Comparison of ENCODE assay signal across 22 mouse cellular contexts in the genomic region with DNA sequence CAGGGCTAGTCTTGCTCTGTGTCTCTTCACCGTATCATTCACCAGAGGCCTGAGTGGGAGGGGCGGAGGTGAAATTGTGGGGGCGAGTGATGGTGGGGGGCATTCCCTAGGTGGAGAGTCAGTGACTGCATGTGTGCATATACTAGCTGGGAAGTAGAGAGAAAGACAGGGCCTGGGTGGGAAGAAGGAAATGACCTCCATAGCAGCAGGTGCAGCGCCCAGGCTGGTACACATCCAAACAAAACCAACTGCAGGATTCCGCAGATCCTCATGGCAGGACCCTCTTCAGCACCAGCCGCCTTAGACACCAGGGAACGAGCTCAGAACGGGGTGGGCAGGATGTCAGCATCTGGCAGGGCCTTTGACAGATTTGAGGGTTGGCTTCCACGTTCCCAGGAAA. TPM values are rescaled to one million over a fixed set of nuclear protein-coding genes. Genes with fewer than 3 reads are reported as not detected.
DNase-seq lines count a peak whose midpoint lies in the region; ATAC-seq and TF ChIP-seq lines count a peak whose summit lies in the region.
"Had no signal": no experiment of that assay in that cellular context is flagged by ENCODE, and none has a peak within 500 bp of the region (broad histone marks: within the 10 kb centered on the region; RNA-seq: fewer than 3 reads in every experiment).

No protein-coding gene starts in this region.

- peak; percentile 13 for ATAC-seq in hindbrain, embryonic 11.5 days (ENCODE audit: low FRiP score)
- ATAC-seq in hindbrain, embryonic 13.5 days (ENCODE audit: low FRiP score), result no peak
- ATAC-seq in midbrain, embryonic 12.5 days (ENCODE audit: low FRiP score, low read depth), result peak; percentile 18; the same call in 1 of the 2 replicates
- no peak for ATAC-seq in midbrain, embryonic 16.5 days
- ATAC-seq: CD4-positive, CD25-positive, alpha-beta regulatory T cell, adult 4 months; forebrain, embryonic 16.5 days; hindbrain, embryonic 16.5 days had no signal

- no peak overlapping the region for H3K9ac ChIP-seq in hindbrain, embryonic 11.5 days (ENCODE audit: low read depth, low read length)
- no peak overlapping the region for H3K9ac ChIP-seq in hindbrain, embryonic 13.5 days
- H3K9ac ChIP-seq in midbrain, embryonic 12.5 days (replicated peaks), result no peak overlapping the region
- H3K9ac ChIP-seq in midbrain, embryonic 16.5 days (ENCODE audit: low read depth, low read length), result no peak overlapping the region
- H3K9ac ChIP-seq: embryonic facial prominence, embryonic 13.5 days; forebrain, embryonic 12.5 days had no signal

- no peak overlapping the region for H3K4me2 ChIP-seq in hindbrain, embryonic 11.5 days (replicated peaks; ENCODE audit: low read depth, low read length)
- no peak overlapping the region for H3K4me2 ChIP-seq in hindbrain, embryonic 13.5 days
- H3K4me2 ChIP-seq in midbrain, embryonic 12.5 days (replicated peaks), result no peak overlapping the region
- H3K4me2 ChIP-seq in midbrain, embryonic 16.5 days (ENCODE audit: low read length), result no peak overlapping the region
- H3K4me2 ChIP-seq: embryonic facial prominence, embryonic 13.5 days; forebrain, embryonic 12.5 days had no signal

- peaks cover 3% of the 10 kb centered on the region for H3K36me3 ChIP-seq in heart, embryonic 10.5 days
- no peaks in the 10 kb centered on the region for H3K36me3 ChIP-seq in hindbrain, embryonic 11.5 days (ENCODE audit: control insufficient read depth, insufficient read depth, low read length)
- peaks cover 2% of the 10 kb centered on the region; the same call in 1 of the 2 replicates for H3K36me3 ChIP-seq in hindbrain, embryonic 13.5 days
- H3K36me3 ChIP-seq in midbrain, embryonic 12.5 days, result no peaks in the 10 kb centered on the region
- H3K36me3 ChIP-seq in midbrain, embryonic 16.5 days (ENCODE audit: control insufficient read depth, insufficient read depth, low read length), result no peaks in the 10 kb centered on the region
- H3K36me3 ChIP-seq in embryonic facial prominence, embryonic 10.5 days (replicated peaks), result peaks cover 16% of the 10 kb centered on the region

- H3K27ac ChIP-seq in heart, embryonic 10.5 days, result peak overlapping the region; percentile 79
- no peak overlapping the region for H3K27ac ChIP-seq in hindbrain, embryonic 11.5 days (ENCODE audit: low read depth, low read length)
- H3K27ac ChIP-seq in hindbrain, embryonic 13.5 days, result no peak overlapping the region
- H3K27ac ChIP-seq in midbrain, embryonic 12.5 days (replicated peaks), result 0 out of 2 replicates have a peak overlapping the region, but pooled peaks have one; percentile 30
- no peak overlapping the region for H3K27ac ChIP-seq in midbrain, embryonic 16.5 days (ENCODE audit: low read length)
- H3K27ac ChIP-seq in embryonic facial prominence, embryonic 10.5 days (replicated peaks), result peak overlapping the region; percentile 19; the same call in 1 of the 2 replicates
- H3K27ac ChIP-seq in gastrocnemius, adult 2 months, result no peak overlapping the region
- H3K27ac ChIP-seq: embryonic facial prominence, embryonic 13.5 days; forebrain, embryonic 12.5 days; heart, adult 2 months had no signal

- H3K27me3 ChIP-seq in heart, embryonic 10.5 days (ENCODE audit: insufficient read depth, poor library complexity, severe bottlenecking), result no peaks in the 10 kb centered on the region
- no peaks in the 10 kb centered on the region for H3K27me3 ChIP-seq in hindbrain, embryonic 11.5 days (ENCODE audit: control insufficient read depth, insufficient read depth, low read length)
- H3K27me3 ChIP-seq in hindbrain, embryonic 13.5 days, result no peaks in the 10 kb centered on the region
- H3K27me3 ChIP-seq in midbrain, embryonic 12.5 days, result no peaks in the 10 kb centered on the region
- H3K27me3 ChIP-seq in midbrain, embryonic 16.5 days (ENCODE audit: control insufficient read depth, insufficient read depth, low read depth, low read length), result no peaks in the 10 kb centered on the region
- no peaks in the 10 kb centered on the region for H3K27me3 ChIP-seq in embryonic facial prominence, embryonic 10.5 days (replicated peaks; ENCODE audit: low read depth, poor library complexity, severe bottlenecking)
- H3K27me3 ChIP-seq: embryonic facial prominence, embryonic 13.5 days; forebrain, embryonic 12.5 days had no signal

- H3K4me1 ChIP-seq in heart, embryonic 10.5 days, result peaks cover 57% of the 10 kb centered on the region
- H3K4me1 ChIP-seq in hindbrain, embryonic 11.5 days (replicated peaks; ENCODE audit: control insufficient read depth, insufficient read depth, low read length), result 0 out of 2 replicates have a peak, but pooled peaks cover 2% of the 10 kb centered on the region
- H3K4me1 ChIP-seq in hindbrain, embryonic 13.5 days (replicated peaks), result peaks cover 32% of the 10 kb centered on the region
- peaks cover 23% of the 10 kb centered on the region for H3K4me1 ChIP-seq in midbrain, embryonic 12.5 days
- H3K4me1 ChIP-seq in midbrain, embryonic 16.5 days (ENCODE audit: control insufficient read depth, insufficient read depth, low read length), result peaks cover 8% of the 10 kb centered on the region; the same call in 1 of the 2 replicates
- H3K4me1 ChIP-seq in embryonic facial prominence, embryonic 10.5 days, result peaks cover 27% of the 10 kb centered on the region

- no peak for TF ChIP-seq CTCF in gastrocnemius, adult 2 months (IDR thresholded peaks at IDR 0.05)

- 62% methylated on average over 9 of the region's 9 CpGs for WGBS in heart, embryonic 10.5 days
- 60% methylated on average over 9 of the region's 9 CpGs for WGBS in hindbrain, embryonic 11.5 days
- WGBS in hindbrain, embryonic 13.5 days, result 62% methylated on average over 9 of the region's 9 CpGs
- WGBS in midbrain, embryonic 12.5 days, result 68% methylated on average over 9 of the region's 9 CpGs
- WGBS in midbrain, embryonic 16.5 days, result 57% methylated on average over 9 of the region's 9 CpGs
- WGBS in embryonic facial prominence, embryonic 10.5 days, result 67% methylated on average over 9 of the region's 9 CpGs

- DNase-seq in heart, embryonic 10.5 days (ENCODE audit: low spot score), result peak; percentile 74
- DNase-seq in heart, postnatal 36 days, result no peak
- DNase-seq in hindbrain, embryonic 11.5 days (ENCODE audit: low spot score), result no peak
- no peak for DNase-seq in embryonic facial prominence, embryonic 10.5 days (ENCODE audit: low spot score)
- no peak for DNase-seq in gastrocnemius, adult 2 months
- DNase-seq: adrenal gland, postnatal 10 days; B cell, adult 2 months; cerebellum, adult 11 months; cerebellum, adult 8-10 months; cerebellum, postnatal 14 days; gastrocnemius, postnatal 14 days; heart, adult 2 months; heart, postnatal 14 days had no signal

- intact Hi-C loops in heart, postnatal 36 days (cut with DNase I), result loop anchor here (10.0 kb wide), 1 partner anchor 183 kb away; no protein-coding TSS in a partner anchor
- intact Hi-C loops in gastrocnemius, adult 2 months (cut with DNase I), result no loop called here

- H3K9me3 ChIP-seq in heart, embryonic 10.5 days, result no peaks in the 10 kb centered on the region
- H3K9me3 ChIP-seq in hindbrain, embryonic 11.5 days (ENCODE audit: control insufficient read depth, low read length), result no peaks in the 10 kb centered on the region
- no peaks in the 10 kb centered on the region for H3K9me3 ChIP-seq in hindbrain, embryonic 13.5 days
- no peaks in the 10 kb centered on the region for H3K9me3 ChIP-seq in midbrain, embryonic 12.5 days
- no peaks in the 10 kb centered on the region for H3K9me3 ChIP-seq in midbrain, embryonic 16.5 days (replicated peaks; ENCODE audit: control insufficient read depth, low read length, poor library complexity, severe bottlenecking)
- H3K9me3 ChIP-seq in embryonic facial prominence, embryonic 10.5 days, result no peaks in the 10 kb centered on the region
- H3K9me3 ChIP-seq: embryonic facial prominence, embryonic 13.5 days; forebrain, embryonic 12.5 days; G1E had no signal

- no peak overlapping the region for H3K4me3 ChIP-seq in heart, embryonic 10.5 days
- H3K4me3 ChIP-seq in hindbrain, embryonic 11.5 days (ENCODE audit: low read depth, low read length), result no peak overlapping the region
- H3K4me3 ChIP-seq in hindbrain, embryonic 13.5 days, result no peak overlapping the region
- no peak overlapping the region for H3K4me3 ChIP-seq in midbrain, embryonic 12.5 days
- no peak overlapping the region for H3K4me3 ChIP-seq in midbrain, embryonic 16.5 days (ENCODE audit: low read depth, low read length)
- no peak overlapping the region for H3K4me3 ChIP-seq in embryonic facial prominence, embryonic 10.5 days
- H3K4me3 ChIP-seq in gastrocnemius, adult 2 months, result no peak overlapping the region
- H3K4me3 ChIP-seq: embryonic facial prominence, embryonic 13.5 days; forebrain, embryonic 12.5 days; heart, adult 2 months had no signal

RNA-seq across cellular contexts. Expression of gene Rbm20, which starts 24.8 kb away (rescaled TPM):
- 18.3 and 34.7 TPM in 2 replicates for polyA plus RNA-seq in heart, embryonic 10.5 days (2016; fragmentation: Nextera tagmentation; extraction: Ambion mirVana)
- 100 to 1,000 TPM; 216 to 224 TPM for total RNA-seq in heart, postnatal 36 days (2021)
- 0.64 and 0.73 TPM in 2 replicates for polyA plus RNA-seq in hindbrain, embryonic 11.5 days (2014; fragmentation: Nextera tagmentation; extraction: Ambion mirVana)
- 0.51 and 0.70 TPM in 2 replicates for polyA plus RNA-seq in hindbrain, embryonic 13.5 days (2015; fragmentation: Nextera tagmentation; extraction: Ambion mirVana)
- 1.3 and 1.9 TPM in 2 replicates for polyA plus RNA-seq in midbrain, embryonic 12.5 days (2016; fragmentation: Nextera tagmentation; extraction: Ambion mirVana)
- 0.75 and 0.89 TPM in 2 replicates for polyA plus RNA-seq in midbrain, embryonic 16.5 days (2015; fragmentation: Nextera tagmentation; extraction: Ambion mirVana)
- 0.87 and 1.2 TPM in 2 replicates for polyA plus RNA-seq in embryonic facial prominence, embryonic 10.5 days (2016; fragmentation: Nextera tagmentation; extraction: Ambion mirVana)
- total RNA-seq in gastrocnemius, adult 2 months (2021), result 10 to 100 TPM; 72.6 to 73.2 TPM

RNA-seq across cellular contexts. Expression of gene Smc3, which starts 52.1 kb away (rescaled TPM):
- 47.0 and 64.8 TPM in 2 replicates for polyA plus RNA-seq in heart, embryonic 10.5 days (2016; fragmentation: Nextera tagmentation; extraction: Ambion mirVana)
- total RNA-seq in heart, postnatal 36 days (2021), result 10 to 100 TPM; 22.8 to 23.7 TPM
- 91.1 and 95.3 TPM in 2 replicates for polyA plus RNA-seq in hindbrain, embryonic 11.5 days (2014; fragmentation: Nextera tagmentation; extraction: Ambion mirVana)
- 68.0 and 69.6 TPM in 2 replicates for polyA plus RNA-seq in hindbrain, embryonic 13.5 days (2015; fragmentation: Nextera tagmentation; extraction: Ambion mirVana)
- 80.7 and 85.6 TPM in 2 replicates for polyA plus RNA-seq in midbrain, embryonic 12.5 days (2016; fragmentation: Nextera tagmentation; extraction: Ambion mirVana)
- polyA plus RNA-seq in midbrain, embryonic 16.5 days (2015; fragmentation: Nextera tagmentation; extraction: Ambion mirVana), result 55.9 and 66.5 TPM in 2 replicates
- polyA plus RNA-seq in embryonic facial prominence, embryonic 10.5 days (2016; fragmentation: Nextera tagmentation; extraction: Ambion mirVana), result 73.1 and 79.1 TPM in 2 replicates
- total RNA-seq in gastrocnemius, adult 2 months (2021), result 10 to 100 TPM; 15.6 to 20.0 TPM

Comparison
In these comparisons a context has a peak if more than half of its experiments do, and no peak if none do; other contexts are left out.
1. H3K27ac ChIP-seq: peak in heart, embryonic 10.5 days (single experiment), midbrain, embryonic 12.5 days (single experiment) and embryonic facial prominence, embryonic 10.5 days (single experiment); none in hindbrain, embryonic 11.5 days (single experiment), hindbrain, embryonic 13.5 days (single experiment), midbrain, embryonic 16.5 days (single experiment) and gastrocnemius, adult 2 months (single experiment).
2. ATAC-seq: peak in hindbrain, embryonic 11.5 days (single experiment) and midbrain, embryonic 12.5 days (single experiment); none in hindbrain, embryonic 13.5 days (single experiment) and midbrain, embryonic 16.5 days (single experiment).